Mouse (Mus musculus): ENCODE data around the gene Tmem130. TPM values are rescaled to one million over a fixed set of nuclear protein-coding genes. Genes with fewer than 3 reads are reported as not detected.

Tmem130 gene
- polyA plus RNA-seq, 1 experiment: 0.06 TPM

GRCm38 (mm10) chr5:144794687-144795086, 33.1 kb upstream of the Tmem130 start:
- no peak overlapping the region for H3K4me3 ChIP-seq

GRCm38 (mm10) chr5:144793374-144793773, 31.8 kb upstream of the Tmem130 start:
- TF ChIP-seq MAX (IDR thresholded peaks at IDR 0.05; ENCODE audit: low read depth): no peak
- no peak for TF ChIP-seq MYOG (IDR thresholded peaks at IDR 0.05; ENCODE audit: control insufficient read depth in 1 of 3, insufficient read depth in 1 of 3, insufficient read length in 2 of 3, low read depth in 2 of 3)
- TF ChIP-seq USF1 (IDR thresholded peaks at IDR 0.05; ENCODE audit: low read depth): no peak
- TF ChIP-seq MYOD1 (IDR thresholded peaks at IDR 0.05; ENCODE audit: control insufficient read depth in 1 of 3, insufficient read length in 2 of 3, low read depth in 2 of 3): no peak
- no peak for TF ChIP-seq SRF (IDR thresholded peaks at IDR 0.05; ENCODE audit: control insufficient read depth, insufficient read length, low read depth)
- no peak overlapping the region for H3K4me2 ChIP-seq (ENCODE audit: low read depth)
- H3K79me2 ChIP-seq (ENCODE audit: control insufficient read depth, insufficient read depth): no peaks in the 10 kb centered on the region
- H3K4me3 ChIP-seq: no peak overlapping the region
- no peaks in the 10 kb centered on the region for H3K27me3 ChIP-seq (ENCODE audit: control insufficient read depth, insufficient read depth, insufficient read length)
- peaks cover 32% of the 10 kb centered on the region for H3K36me3 ChIP-seq (ENCODE audit: control insufficient read depth, insufficient read depth)
- no peak overlapping the region for H3ac ChIP-seq (ENCODE audit: control insufficient read depth, insufficient read length)

More at GRCm38 (mm10) chr5:144794687-144795086, 33.1 kb upstream of the Tmem130 start:
- no peak overlapping the region for H3ac ChIP-seq (ENCODE audit: control insufficient read depth, insufficient read length)
- TF ChIP-seq POLR2A (IDR thresholded peaks at IDR 0.05; ENCODE audit: insufficient read length, low read depth) (no peak), MAX (IDR thresholded peaks at IDR 0.05; ENCODE audit: low read depth) (no peak), E2F4 (IDR thresholded peaks at IDR 0.05; ENCODE audit: insufficient read depth) (no peak), USF1 (IDR thresholded peaks at IDR 0.05; ENCODE audit: low read depth) (no peak), TCF12 (IDR thresholded peaks at IDR 0.05; ENCODE audit: insufficient read depth, poor library complexity, severe bottlenecking) (no peak), REST (IDR thresholded peaks at IDR 0.05; ENCODE audit: insufficient read depth, insufficient read length) (no peak), CEBPB (IDR thresholded peaks at IDR 0.05; ENCODE audit: insufficient read depth, poor library complexity, severe bottlenecking) (no peak), MYOD1 (IDR thresholded peaks at IDR 0.05; ENCODE audit: control insufficient read depth in 1 of 3, insufficient read length in 2 of 3, low read depth in 2 of 3) (no peak), SRF (IDR thresholded peaks at IDR 0.05; ENCODE audit: control insufficient read depth, insufficient read length, low read depth) (no peak), MYOG (IDR thresholded peaks at IDR 0.05; ENCODE audit: control insufficient read depth in 1 of 3, insufficient read depth in 1 of 3, insufficient read length in 2 of 3, low read depth in 2 of 3) (no peak), TCF3 (IDR thresholded peaks at IDR 0.05; ENCODE audit: insufficient read length, low read depth) (no peak), POLR2AphosphoS2 (IDR thresholded peaks at IDR 0.05; ENCODE audit: insufficient read length, low read depth) (no peak)
- H3K79me2 ChIP-seq (ENCODE audit: control insufficient read depth, insufficient read depth): no peaks in the 10 kb centered on the region
- H3K4me2 ChIP-seq (ENCODE audit: low read depth): no peak overlapping the region
- no peaks in the 10 kb centered on the region for H3K27me3 ChIP-seq (ENCODE audit: control insufficient read depth, insufficient read depth, insufficient read length)
- peaks cover 43% of the 10 kb centered on the region for H3K36me3 ChIP-seq (ENCODE audit: control insufficient read depth, insufficient read depth)

- TF ChIP-seq POLR2AphosphoS2 (IDR thresholded peaks at IDR 0.05; ENCODE audit: insufficient read length, low read depth) (no peak), REST (IDR thresholded peaks at IDR 0.05; ENCODE audit: insufficient read depth, insufficient read length) (no peak), MYOG (IDR thresholded peaks at IDR 0.05; ENCODE audit: control insufficient read depth in 1 of 3, insufficient read depth in 1 of 3, insufficient read length in 2 of 3, low read depth in 2 of 3) (no peak), TCF12 (IDR thresholded peaks at IDR 0.05; ENCODE audit: insufficient read depth, poor library complexity, severe bottlenecking) (no peak), USF1 (IDR thresholded peaks at IDR 0.05; ENCODE audit: low read depth) (no peak), SRF (IDR thresholded peaks at IDR 0.05; ENCODE audit: control insufficient read depth, insufficient read length, low read depth) (no peak), CEBPB (IDR thresholded peaks at IDR 0.05; ENCODE audit: insufficient read depth, poor library complexity, severe bottlenecking) (no peak), TCF3 (IDR thresholded peaks at IDR 0.05; ENCODE audit: insufficient read length, low read depth) (no peak), POLR2A (IDR thresholded peaks at IDR 0.05; ENCODE audit: insufficient read length, low read depth) (no peak), MAX (IDR thresholded peaks at IDR 0.05; ENCODE audit: low read depth) (no peak), MYOD1 (IDR thresholded peaks at IDR 0.05; ENCODE audit: control insufficient read depth in 1 of 3, insufficient read length in 2 of 3, low read depth in 2 of 3) (no peak), E2F4 (IDR thresholded peaks at IDR 0.05; ENCODE audit: insufficient read depth) (no peak)
- H3K27me3 ChIP-seq (ENCODE audit: control insufficient read depth, insufficient read depth, insufficient read length): no peaks in the 10 kb centered on the region
- H3K4me3 ChIP-seq: no peak overlapping the region
- no peaks in the 10 kb centered on the region for H3K79me2 ChIP-seq (ENCODE audit: control insufficient read depth, insufficient read depth)
- peaks cover 39% of the 10 kb centered on the region for H3K36me3 ChIP-seq (ENCODE audit: control insufficient read depth, insufficient read depth)
- H3ac ChIP-seq (ENCODE audit: control insufficient read depth, insufficient read length): no peak overlapping the region
- H3K4me2 ChIP-seq (ENCODE audit: low read depth): no peak overlapping the region
These were observed 24.8 kb upstream of the Tmem130 start for GRCm38 (mm10) chr5:144786464-144786863.

GRCm38 (mm10) chr5:144780654-144781053, 19.0 kb upstream of the Tmem130 start:
- no peak for TF ChIP-seq REST (IDR thresholded peaks at IDR 0.05; ENCODE audit: insufficient read depth, insufficient read length)
- TF ChIP-seq SRF (IDR thresholded peaks at IDR 0.05; ENCODE audit: control insufficient read depth, insufficient read length, low read depth): no peak
- TF ChIP-seq E2F4 (IDR thresholded peaks at IDR 0.05; ENCODE audit: insufficient read depth): no peak
- no peak for TF ChIP-seq POLR2A (IDR thresholded peaks at IDR 0.05; ENCODE audit: insufficient read length, low read depth)
- TF ChIP-seq POLR2AphosphoS2 (IDR thresholded peaks at IDR 0.05; ENCODE audit: insufficient read length, low read depth): no peak
- no peak for TF ChIP-seq TCF12 (IDR thresholded peaks at IDR 0.05; ENCODE audit: insufficient read depth, poor library complexity, severe bottlenecking)
- TF ChIP-seq TCF3 (IDR thresholded peaks at IDR 0.05; ENCODE audit: insufficient read length, low read depth): no peak
- TF ChIP-seq MYOD1 (IDR thresholded peaks at IDR 0.05; ENCODE audit: control insufficient read depth in 1 of 3, insufficient read length in 2 of 3, low read depth in 2 of 3): peak in 2 of 3 experiments; percentile 81 to 86
- TF ChIP-seq MYOG (IDR thresholded peaks at IDR 0.05; ENCODE audit: control insufficient read depth in 1 of 3, insufficient read depth in 1 of 3, insufficient read length in 2 of 3, low read depth in 2 of 3): peak in 1 of 3 experiments; percentile 30
- Histone ChIP-seq H3K4me2 (ENCODE audit: low read depth) (no peak overlapping the region), H3K36me3 (ENCODE audit: control insufficient read depth, insufficient read depth) (peaks cover 67% of the 10 kb centered on the region)

GRCm38 (mm10) chr5:144773231-144773630, 11.6 kb upstream of the Tmem130 start:
- Histone ChIP-seq H3K4me3 (no peak overlapping the region), H3K79me2 (ENCODE audit: control insufficient read depth, insufficient read depth) (peaks cover 42% of the 10 kb centered on the region), H3ac (ENCODE audit: control insufficient read depth, insufficient read length) (no peak overlapping the region), H3K4me2 (ENCODE audit: low read depth) (no peak overlapping the region), H3K36me3 (ENCODE audit: control insufficient read depth, insufficient read depth) (peaks cover 32% of the 10 kb centered on the region), H3K27me3 (ENCODE audit: control insufficient read depth, insufficient read depth, insufficient read length) (no peaks in the 10 kb centered on the region)
- TF ChIP-seq USF1 (IDR thresholded peaks at IDR 0.05; ENCODE audit: low read depth) (no peak), POLR2AphosphoS2 (IDR thresholded peaks at IDR 0.05; ENCODE audit: insufficient read length, low read depth) (no peak), POLR2A (IDR thresholded peaks at IDR 0.05; ENCODE audit: insufficient read length, low read depth) (no peak), CEBPB (IDR thresholded peaks at IDR 0.05; ENCODE audit: insufficient read depth, poor library complexity, severe bottlenecking) (no peak), REST (IDR thresholded peaks at IDR 0.05; ENCODE audit: insufficient read depth, insufficient read length) (no peak), SRF (IDR thresholded peaks at IDR 0.05; ENCODE audit: control insufficient read depth, insufficient read length, low read depth) (no peak), MYOG (IDR thresholded peaks at IDR 0.05; ENCODE audit: control insufficient read depth in 1 of 3, insufficient read depth in 1 of 3, insufficient read length in 2 of 3, low read depth in 2 of 3) (no peak), MAX (IDR thresholded peaks at IDR 0.05; ENCODE audit: low read depth) (no peak), MYOD1 (IDR thresholded peaks at IDR 0.05; ENCODE audit: control insufficient read depth in 1 of 3, insufficient read length in 2 of 3, low read depth in 2 of 3) (no peak), TCF12 (IDR thresholded peaks at IDR 0.05; ENCODE audit: insufficient read depth, poor library complexity, severe bottlenecking) (no peak), TCF3 (IDR thresholded peaks at IDR 0.05; ENCODE audit: insufficient read length, low read depth) (no peak), E2F4 (IDR thresholded peaks at IDR 0.05; ENCODE audit: insufficient read depth) (no peak)

More at GRCm38 (mm10) chr5:144780654-144781053, 19.0 kb upstream of the Tmem130 start:
- H3K4me3 ChIP-seq: no peak overlapping the region
- no peaks in the 10 kb centered on the region for H3K27me3 ChIP-seq (ENCODE audit: control insufficient read depth, insufficient read depth, insufficient read length)
- H3ac ChIP-seq (ENCODE audit: control insufficient read depth, insufficient read length): no peak overlapping the region
- H3K79me2 ChIP-seq (ENCODE audit: control insufficient read depth, insufficient read depth): peaks cover 7% of the 10 kb centered on the region
